Mouse (Mus musculus) left cerebral cortex, postnatal 10 days (tissue): ENCODE measurements around the gene Gpr152. TPM values are rescaled to one million over a fixed set of nuclear protein-coding genes. Genes with fewer than 3 reads are reported as not detected.
A peak's percentile ranks its signal among the peaks of the same experiment; 100 is the strongest.

Source experiments
- DNase-seq, 2 experiments: peaks; one replicate each; pipeline ENCODE4 v3.0.0; 2021 to 2022; ENCODE audit warnings: low spot score in 2 of 2, mixed read lengths in 1 of 2; ENCODE audit errors: extremely low spot score in 1 of 2
- intact Hi-C: fragments of 180-260 bp; cut with DNase I; formaldehyde crosslinking; loops from one replicate; pipeline ENCODE4 v1.15.1; 2025
- total RNA-seq, 2 experiments: library from RNA; stranded (reverse); gene quantifications; 2 replicates each; pipeline ENCODE4 v1.2.3; 2021

Gpr152 gene
- total RNA-seq, 2 experiments from 2014 or later = not detected

DNA sequence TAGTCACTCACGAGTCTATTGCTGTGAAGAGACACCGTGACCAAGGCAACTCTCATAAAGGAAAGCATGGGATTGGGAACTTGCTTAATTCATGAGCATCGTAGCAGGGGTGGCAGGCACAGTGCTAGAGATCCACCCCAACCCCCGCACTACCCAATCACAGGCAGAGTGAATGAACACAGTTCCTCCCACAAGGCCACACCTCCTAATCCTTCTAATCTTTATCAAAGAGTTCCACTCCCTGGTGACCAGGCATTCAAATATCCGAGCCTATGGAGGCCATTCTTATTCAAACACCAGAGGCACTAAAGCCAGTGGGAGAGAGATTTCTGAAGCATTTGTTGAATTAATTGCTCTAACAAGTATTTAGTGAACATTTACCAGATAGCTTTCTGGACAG is 6.3 kb downstream of the Gpr152 start:
- intact Hi-C loops = no loop called here
- DNase-seq = no peak

GRCm38 (mm10) chr19:4146366-4147021 is 6.9 kb downstream of the Gpr152 start:
- no peak for DNase-seq
- intact Hi-C loops = no loop called here

GRCm38 (mm10) chr19:4147022-4147405 is 7.4 kb downstream of the Gpr152 start:
- intact Hi-C loops = no loop called here
- no peak for DNase-seq

GRCm38 (mm10) chr19:4147782-4148490 is 8.3 kb downstream of the Gpr152 start:
- intact Hi-C loops = no loop called here

GRCm38 (mm10) chr19:4148491-4148806 is 8.9 kb downstream of the Gpr152 start, which contains the start of gene Coro1b:
Coro1b (plus strand) TSS chr19:4148619.
- intact Hi-C loops = no loop called here

More at GRCm38 (mm10) chr19:4147782-4148490, 8.3 kb downstream of the Gpr152 start:
- DNase-seq = no peak

GRCm38 (mm10) chr19:4148819-4149218 is 9.2 kb downstream of the Gpr152 start:
- DNase-seq = no peak
- intact Hi-C loops = no loop called here

More at GRCm38 (mm10) chr19:4148491-4148806, 8.9 kb downstream of the Gpr152 start, which contains the start of gene Coro1b:
- peak; percentile 90 to 97 for DNase-seq

DNA sequence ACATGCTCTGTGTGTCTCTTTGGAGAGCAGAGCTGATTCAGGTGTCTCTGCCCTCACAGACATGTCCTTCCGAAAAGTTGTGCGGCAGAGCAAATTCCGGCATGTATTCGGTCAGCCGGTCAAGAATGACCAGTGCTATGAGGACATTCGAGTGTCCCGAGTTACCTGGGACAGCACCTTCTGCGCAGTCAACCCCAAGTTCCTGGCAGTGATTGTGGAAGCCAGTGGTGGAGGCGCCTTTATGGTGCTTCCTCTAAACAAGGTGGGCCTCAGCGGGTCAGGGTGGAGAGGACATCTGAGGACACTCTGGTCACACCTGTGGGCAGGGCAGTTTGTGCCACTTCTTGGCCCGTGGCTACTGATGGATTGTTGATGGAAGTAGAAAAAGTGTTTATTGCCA is 9.7 kb downstream of the Gpr152 start:
- intact Hi-C loops = no loop called here
- no peak for DNase-seq

- peak in 1 of 2 experiments; percentile 24 for DNase-seq
- intact Hi-C loops = no loop called here
These were observed 10.3 kb downstream of the Gpr152 start for GRCm38 (mm10) chr19:4149764-4150461.

DNA sequence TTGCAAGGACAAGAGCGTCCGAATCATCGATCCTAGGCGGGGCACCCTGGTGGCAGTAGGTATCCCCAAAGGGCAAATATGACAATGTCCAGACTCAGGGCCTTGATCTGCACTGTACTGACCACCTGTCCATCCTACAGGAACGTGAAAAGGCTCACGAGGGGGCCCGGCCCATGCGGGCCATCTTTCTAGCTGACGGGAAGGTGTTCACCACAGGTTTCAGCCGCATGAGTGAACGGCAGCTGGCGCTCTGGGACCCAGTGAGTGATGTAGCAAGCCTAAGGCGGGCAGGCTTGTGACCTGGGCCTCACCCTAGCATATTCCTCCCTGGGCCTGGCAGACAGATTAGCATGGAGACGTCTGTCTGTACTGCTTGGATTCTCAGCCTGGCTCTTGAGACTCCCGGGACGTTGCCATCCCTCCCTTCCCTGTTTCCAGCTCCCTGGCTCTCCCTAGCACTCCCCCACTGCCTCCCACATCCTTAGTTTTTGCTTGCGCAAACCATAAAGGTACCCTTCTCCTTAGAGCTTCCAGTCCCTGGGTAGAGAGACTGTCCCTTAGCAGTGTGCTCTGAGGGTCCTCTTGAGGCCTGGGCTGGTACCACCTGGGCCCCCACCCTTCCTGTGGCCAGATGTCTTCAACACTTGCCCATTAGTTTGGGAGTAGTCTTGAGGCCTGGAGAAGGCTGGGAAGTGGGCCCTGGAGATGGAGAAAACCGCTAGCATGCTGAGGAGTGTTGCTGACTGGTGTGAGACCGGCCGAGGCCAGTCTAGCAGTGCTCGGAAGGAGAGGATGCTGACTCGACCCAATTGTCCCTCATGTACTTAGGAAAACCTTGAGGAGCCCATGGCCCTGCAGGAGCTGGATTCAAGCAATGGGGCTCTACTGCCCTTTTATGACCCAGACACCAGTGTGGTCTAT is 11.2 kb downstream of the Gpr152 start:
- intact Hi-C loops = no loop called here

GRCm38 (mm10) chr19:4151488-4151860 is 11.9 kb downstream of the Gpr152 start:
- intact Hi-C loops = no loop called here
- DNase-seq = no peak

More for the DNA sequence above, 11.2 kb downstream of the Gpr152 start:
- DNase-seq = peak in 1 of 2 experiments; percentile 30

DNA sequence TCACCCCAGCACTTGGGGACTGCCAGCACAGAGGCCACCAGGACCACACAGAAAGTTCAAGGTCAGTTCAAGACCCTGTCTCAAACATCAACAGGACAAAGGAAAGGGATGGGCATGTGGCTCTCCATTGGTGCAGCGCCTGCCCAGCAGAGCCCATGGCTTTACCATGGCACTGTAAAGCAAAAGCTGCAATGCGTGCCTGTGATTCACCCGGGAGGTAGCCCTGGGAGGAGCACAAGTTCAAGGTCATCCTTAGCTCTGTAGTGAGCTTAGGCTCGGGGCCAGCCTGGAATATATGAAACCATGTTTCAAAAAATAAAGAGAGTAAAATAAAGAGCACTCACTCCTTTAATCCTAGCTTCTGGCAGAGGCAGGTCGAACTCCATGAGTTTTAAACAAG is 12.3 kb downstream of the Gpr152 start:
- intact Hi-C loops = no loop called here
- DNase-seq = no peak

- DNase-seq = peak in 1 of 2 experiments; percentile 13
- intact Hi-C loops = no loop called here
These were observed 13.1 kb downstream of the Gpr152 start for GRCm38 (mm10) chr19:4152445-4153231.

DNA sequence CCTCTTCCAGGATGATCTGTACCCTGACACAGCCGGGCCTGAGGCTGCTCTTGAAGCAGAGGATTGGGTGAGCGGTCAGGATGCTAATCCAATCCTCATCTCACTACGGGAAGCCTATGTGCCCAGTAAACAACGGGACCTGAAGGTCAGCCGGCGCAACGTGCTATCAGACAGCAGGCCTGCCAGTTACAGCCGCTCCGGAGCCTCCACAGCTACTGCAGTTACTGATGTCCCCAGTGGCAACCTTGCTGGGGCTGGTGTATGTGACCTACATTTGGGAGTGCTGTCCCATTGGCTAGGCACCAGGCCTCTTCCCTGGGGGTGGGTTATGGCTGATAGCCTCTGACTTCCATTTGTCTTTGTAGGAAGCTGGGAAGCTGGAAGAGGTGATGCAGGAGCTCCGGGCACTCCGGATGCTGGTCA is 13.7 kb downstream of the Gpr152 start, which contains the start of gene Ptprcap:
TSS of gene Ptprcap (plus strand) at position 373 of the 423 bp plus-strand sequence.
- DNase-seq = peak in 1 of 2 experiments; percentile 31
- intact Hi-C loops = no loop called here

- intact Hi-C loops = no loop called here
- no peak for DNase-seq
These were observed 15.0 kb downstream of the Gpr152 start for GRCm38 (mm10) chr19:4154437-4155222.

- intact Hi-C loops = no loop called here
- no peak for DNase-seq
These were observed 15.9 kb downstream of the Gpr152 start for GRCm38 (mm10) chr19:4155223-4156072.

- intact Hi-C loops = no loop called here
- DNase-seq = peak in 1 of 2 experiments; percentile 44
These were observed 16.5 kb downstream of the Gpr152 start for GRCm38 (mm10) chr19:4156073-4156579.
